Mouse (Mus musculus) G1E (cell line): ENCODE results near the gene Traf3ip1.

Source experiments
- CTCF ChIP-seq: IDR thresholded peaks from 2 replicates; pipeline ENCODE4 v1.5.1; 2012; ENCODE audit warnings: low read depth, low read length, inconsistent platforms, mixed read lengths
- GATA1 ChIP-seq: IDR thresholded peaks from 2 replicates; pipeline ENCODE4 v1.6.1; 2012; ENCODE audit warnings: borderline replicate concordance, low read length, inconsistent platforms, mixed read lengths
- TAL1 ChIP-seq: conservative IDR thresholded peaks from 2 replicates; pipeline ENCODE4 v1.6.1; 2012; ENCODE audit warnings: low read depth, low read length, inconsistent platforms, mixed read lengths

DNA sequence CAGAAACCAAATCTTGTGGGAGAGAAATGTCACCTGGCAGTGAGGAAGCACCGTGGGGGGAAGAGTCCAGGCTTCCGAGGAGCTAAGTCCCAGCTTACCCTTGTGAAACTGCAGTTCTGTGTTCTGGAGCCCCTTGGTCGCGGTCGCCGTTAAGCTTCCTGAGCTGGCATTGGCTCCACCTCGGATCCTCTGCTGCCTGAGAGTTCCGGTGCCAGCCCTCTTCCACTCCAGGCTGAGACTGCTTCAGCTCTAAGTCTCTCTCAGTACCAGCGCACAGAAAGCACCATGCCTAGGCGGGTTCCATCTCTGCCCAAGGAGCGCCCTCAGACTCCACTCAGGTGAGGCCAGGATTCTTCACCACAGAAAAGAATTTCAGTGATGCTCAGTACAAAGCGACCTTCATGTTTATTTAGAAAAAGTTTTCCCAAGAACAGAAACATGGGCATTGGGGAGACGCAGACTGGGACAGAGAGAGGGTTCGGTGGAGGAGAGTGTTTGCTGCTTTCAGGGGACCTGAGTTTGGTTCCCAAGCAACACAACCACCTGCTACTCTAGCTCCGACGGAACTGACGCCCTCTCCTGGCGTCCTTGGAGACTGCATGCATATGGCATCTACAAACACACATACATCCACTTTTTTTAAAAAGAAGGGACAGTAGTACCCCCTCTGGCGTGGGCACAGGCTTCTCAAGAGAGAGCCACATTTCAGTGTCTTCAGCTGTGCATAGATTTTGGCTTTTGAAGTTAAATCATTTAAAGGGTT lies 39.7 kb downstream of the Traf3ip1 start:
- no peak for TF ChIP-seq TAL1
- TF ChIP-seq GATA1 = no peak
- TF ChIP-seq CTCF = no peak; the same call in 1 of the 2 replicates
